Mouse (Mus musculus) cerebellum, adult 2 months (tissue): ENCODE data around the gene Ctrc. TPM values are rescaled to one million over a fixed set of nuclear protein-coding genes. Genes with fewer than 3 reads are reported as not detected.

Source experiments
- DNase-seq, 2 experiments: peaks; one replicate each; pipeline ENCODE4 v3.0.0; 2021
- H3K27ac ChIP-seq: fragments of 200-500 bp; 2 replicates; pipeline ENCODE4 v1.5.1; 2012; ENCODE audit warnings: low read length, control low read depth, inconsistent platforms; ENCODE audit not compliant: insufficient read depth
- H3K27me3 ChIP-seq: fragments of 200-500 bp; 2 replicates; pipeline ENCODE4 v1.6.1; 2012; ENCODE audit warnings: inconsistent platforms, mild to moderate bottlenecking, low read length, moderate library complexity; ENCODE audit not compliant: control insufficient read depth, insufficient read depth
- H3K4me1 ChIP-seq: fragments of 200-500 bp; 2 replicates; pipeline ENCODE4 v1.6.1; 2011; ENCODE audit warnings: low read length; ENCODE audit not compliant: control insufficient read depth, insufficient read depth
- H3K4me3 ChIP-seq: fragments of 200-500 bp; replicated peaks from 2 replicates; pipeline ENCODE3; 2011; ENCODE audit warnings: mild to moderate bottlenecking, low read depth, low read length, control low read depth; ENCODE audit not compliant: insufficient read depth
- CTCF ChIP-seq: fragments of 200-500 bp; IDR thresholded peaks from 2 replicates; pipeline ENCODE4 v1.5.1; 2011; ENCODE audit warnings: low read depth, mild to moderate bottlenecking, control low read depth, low read length, moderate library complexity, borderline replicate concordance; ENCODE audit not compliant: insufficient read depth
- POLR2A ChIP-seq: fragments of 200-500 bp; IDR thresholded peaks from 2 replicates; pipeline ENCODE4 v1.6.1; 2011; ENCODE audit warnings: low read length, control low read depth, borderline replicate concordance; ENCODE audit not compliant: insufficient read depth
- WGBS: fragments of 180-500 bp; shearing (Covaris S2); methylation state at CpG from one replicate; pipeline ENCODE4 v1.1.7; 2018; 5-methylcytosine and 5-hydroxymethylcytosine counted together
- polyA plus RNA-seq: library from polyadenylated mRNA; depleted of rRNA; stranded (reverse); fragments of >200 nt; gene quantifications from 2 replicates; pipeline ENCODE4 v1.2.3, GENCODE M21; 2012

Gene Ctrc
- polyA plus RNA-seq, 1 experiment, result not detected

- Histone ChIP-seq H3K27ac (no peak overlapping the region), H3K27me3 (no peaks in the 10 kb centered on the region), H3K4me3 (no peak overlapping the region), H3K4me1 (peaks cover 32% of the 10 kb centered on the region)
- peak; percentile 32 to 52 for DNase-seq
- TF ChIP-seq CTCF, result no peak
- no peak for TF ChIP-seq POLR2A
- WGBS, result 70% methylated on average over 5 of the region's 5 CpGs
Observed at GRCm38 (mm10) chr4:141865600-141865999, 19.4 kb upstream of the Ctrc start.

GRCm38 (mm10) chr4:141865006-141865405, 18.8 kb upstream of the Ctrc start:
- Histone ChIP-seq H3K4me1 (peaks cover 31% of the 10 kb centered on the region), H3K27ac (no peak overlapping the region), H3K4me3 (no peak overlapping the region), H3K27me3 (no peaks in the 10 kb centered on the region)
- TF ChIP-seq CTCF, result no peak
- no peak for TF ChIP-seq POLR2A
- DNase-seq, result no peak
- 93% methylated on average over 5 of the region's 5 CpGs for WGBS

- TF ChIP-seq POLR2A, result no peak
- no peak for TF ChIP-seq CTCF
- Histone ChIP-seq H3K4me3 (no peak overlapping the region), H3K27me3 (no peaks in the 10 kb centered on the region), H3K4me1 (peaks cover 29% of the 10 kb centered on the region), H3K27ac (no peak overlapping the region)
- 95% methylated on average over 8 of the region's 8 CpGs for WGBS
- no peak for DNase-seq
Observed at GRCm38 (mm10) chr4:141864506-141864905, 18.3 kb upstream of the Ctrc start.

- H3K27ac ChIP-seq, result no peak overlapping the region
- no peak for DNase-seq
Observed at GRCm38 (mm10) chr4:141863726-141864280, 17.6 kb upstream of the Ctrc start.

GRCm38 (mm10) chr4:141862867-141863266, 16.7 kb upstream of the Ctrc start:
- 77% methylated on average over 5 of the region's 5 CpGs for WGBS

More at GRCm38 (mm10) chr4:141863726-141864280, 17.6 kb upstream of the Ctrc start:
- no peaks in the 10 kb centered on the region for H3K27me3 ChIP-seq
- no peak overlapping the region for H3K4me3 ChIP-seq
- TF ChIP-seq POLR2A, result no peak
- peaks cover 29% of the 10 kb centered on the region for H3K4me1 ChIP-seq
- WGBS, result 90% methylated on average over 7 of the region's 7 CpGs

GRCm38 (mm10) chr4:141861591-141862295, 15.6 kb upstream of the Ctrc start:
- Histone ChIP-seq H3K27me3 (no peaks in the 10 kb centered on the region), H3K4me3 (no peak overlapping the region), H3K4me1 (peaks cover 23% of the 10 kb centered on the region), H3K27ac (no peak overlapping the region)
- WGBS, result 91% methylated on average over 17 of the region's 17 CpGs
- TF ChIP-seq CTCF, result no peak
- TF ChIP-seq POLR2A, result no peak
- DNase-seq, result no peak

More at GRCm38 (mm10) chr4:141862867-141863266, 16.7 kb upstream of the Ctrc start:
- DNase-seq, result no peak
- Histone ChIP-seq H3K4me3 (no peak overlapping the region), H3K27me3 (no peaks in the 10 kb centered on the region), H3K4me1 (peaks cover 29% of the 10 kb centered on the region), H3K27ac (no peak overlapping the region)
- no peak for TF ChIP-seq CTCF
- no peak for TF ChIP-seq POLR2A

GRCm38 (mm10) chr4:141860246-141860841, 14.2 kb upstream of the Ctrc start:
- no peaks in the 10 kb centered on the region for H3K27me3 ChIP-seq
- WGBS, result 42% methylated on average over 19 of the region's 19 CpGs
- peak; percentile 46 to 58 for DNase-seq
- H3K4me3 ChIP-seq, result no peak overlapping the region
- H3K27ac ChIP-seq, result no peak overlapping the region
- TF ChIP-seq POLR2A (no peak), CTCF (no peak)
- H3K4me1 ChIP-seq, result peaks cover 10% of the 10 kb centered on the region

GRCm38 (mm10) chr4:141859351-141859750, 13.2 kb upstream of the Ctrc start:
- no peaks in the 10 kb centered on the region for H3K27me3 ChIP-seq
- DNase-seq, result no peak
- H3K4me3 ChIP-seq, result no peak overlapping the region
- WGBS, result 93% methylated on average over 14 of the region's 14 CpGs
- TF ChIP-seq POLR2A (no peak), CTCF (no peak)
- peaks cover 8% of the 10 kb centered on the region for H3K4me1 ChIP-seq
- H3K27ac ChIP-seq, result no peak overlapping the region
